Mouse (Mus musculus): Measurements from ENCODE around the gene Lsm2. TPM values are rescaled to one million over a fixed set of nuclear protein-coding genes. Genes with fewer than 3 reads are reported as not detected.
A peak's percentile ranks its signal among the peaks of the same experiment; 100 is the strongest.

The Lsm2 gene
- total RNA-seq, 2 experiments from 2014 or later, result 24.2 to 25.9 TPM

DNA sequence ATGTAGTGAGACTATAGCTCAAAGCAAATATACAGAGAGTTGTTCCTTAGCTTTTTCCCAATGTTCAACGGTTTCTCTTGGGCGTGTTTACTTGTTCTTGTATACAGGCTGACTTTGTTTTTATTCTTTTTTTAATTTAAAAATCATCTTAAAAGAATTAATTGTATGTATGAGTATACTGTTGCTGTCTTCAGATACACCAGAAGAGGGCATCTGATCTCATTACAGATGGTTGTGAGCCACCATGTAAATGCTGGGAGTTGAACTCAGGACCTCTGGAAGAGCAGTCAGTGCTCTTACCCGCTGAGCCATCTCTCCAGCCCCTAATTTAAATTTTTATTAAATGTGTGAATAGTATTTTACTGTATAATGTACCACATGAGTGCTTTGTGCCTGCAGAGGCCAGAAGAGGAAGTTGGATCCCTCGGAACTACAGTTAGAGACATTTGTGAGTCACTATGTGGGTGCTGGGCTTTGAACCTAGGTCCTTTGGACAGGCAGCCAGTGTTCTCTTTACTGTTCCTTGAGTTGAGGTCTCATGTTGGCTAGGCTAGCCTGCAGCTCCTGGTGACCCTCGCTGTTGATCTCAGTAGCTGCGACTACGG lies 25.8 kb downstream of the Lsm2 start:
- no peak for DNase-seq (ENCODE audit: low spot score in 2 of 2)

DNA sequence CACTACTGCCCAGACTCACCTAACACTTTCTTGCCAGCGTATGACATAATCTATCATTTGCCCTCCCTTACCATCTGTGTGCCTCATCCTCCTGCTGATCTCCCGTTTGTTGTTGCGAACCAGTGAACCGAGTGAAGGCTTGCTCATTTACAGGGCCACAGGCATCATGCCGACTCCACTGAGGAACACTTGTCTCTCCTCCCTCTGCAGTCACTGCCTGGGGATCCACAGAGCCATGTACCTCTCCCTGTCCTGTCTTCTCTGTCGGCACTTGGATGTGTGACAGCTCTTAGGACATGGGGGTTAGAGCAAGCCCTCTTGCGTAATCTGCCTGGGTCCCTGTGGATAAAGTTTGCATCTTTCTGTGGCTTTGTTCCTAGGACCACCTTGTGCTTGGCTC lies 27.9 kb downstream of the Lsm2 start:
- no peak for DNase-seq (ENCODE audit: low spot score in 2 of 2)

DNA sequence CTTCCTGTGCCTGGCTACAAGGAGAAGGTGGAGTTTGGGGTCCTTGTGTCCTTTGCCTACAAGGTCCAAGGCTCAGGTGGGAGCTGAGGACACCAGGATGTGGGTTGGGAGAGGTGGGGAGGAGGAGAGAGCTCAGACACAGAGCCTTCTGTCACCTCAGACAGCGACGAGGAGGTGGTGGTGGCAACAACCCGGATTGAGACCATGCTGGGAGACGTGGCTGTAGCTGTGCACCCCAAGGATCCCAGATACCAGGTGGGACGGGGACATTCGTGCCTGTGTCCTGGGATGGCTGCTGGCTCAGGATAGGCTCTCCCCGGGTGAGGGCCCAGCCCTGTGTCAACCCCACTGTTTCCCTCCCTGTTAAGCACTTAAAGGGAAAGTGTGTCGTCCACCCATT lies 29.8 kb downstream of the Lsm2 start:
- no peak for DNase-seq (ENCODE audit: low spot score in 2 of 2)

DNA sequence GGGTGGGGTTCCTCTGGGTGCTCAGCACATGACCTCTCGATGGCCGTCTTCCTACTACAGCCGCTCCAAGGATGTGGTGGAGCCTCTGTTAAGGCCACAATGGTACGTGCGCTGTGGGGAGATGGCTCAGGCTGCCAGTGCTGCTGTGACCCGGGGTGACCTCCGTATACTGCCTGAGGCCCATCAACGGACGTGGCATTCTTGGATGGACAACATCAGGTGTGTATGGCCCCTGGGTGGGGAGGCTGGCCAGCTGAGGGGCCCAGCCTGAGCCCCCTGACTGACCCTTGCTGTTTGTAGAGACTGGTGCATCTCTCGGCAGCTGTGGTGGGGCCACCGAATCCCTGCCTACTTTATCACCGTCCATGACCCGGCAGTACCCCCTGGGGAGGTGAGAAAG lies 30.8 kb downstream of the Lsm2 start:
- no peak for DNase-seq (ENCODE audit: low spot score in 2 of 2)

DNA sequence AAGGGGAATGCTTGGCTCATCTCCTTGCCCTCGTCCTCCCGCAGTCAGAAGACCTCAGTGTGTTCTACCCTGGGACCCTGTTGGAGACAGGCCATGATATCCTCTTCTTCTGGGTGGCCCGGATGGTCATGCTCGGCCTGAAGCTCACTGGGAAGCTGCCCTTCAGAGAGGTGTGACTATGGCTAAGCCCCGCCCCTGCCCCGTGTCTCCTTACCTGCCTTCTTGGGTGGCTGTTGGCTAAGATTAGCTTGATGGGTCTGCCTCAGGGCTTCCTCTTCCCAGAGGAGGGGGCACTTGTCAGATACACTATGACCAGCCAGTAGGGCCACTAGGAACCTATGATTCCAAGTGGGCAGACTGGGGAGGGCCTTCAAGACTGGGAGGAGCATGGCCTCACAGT lies 31.6 kb downstream of the Lsm2 start:
- DNase-seq (ENCODE audit: low spot score in 2 of 2), result no peak

DNA sequence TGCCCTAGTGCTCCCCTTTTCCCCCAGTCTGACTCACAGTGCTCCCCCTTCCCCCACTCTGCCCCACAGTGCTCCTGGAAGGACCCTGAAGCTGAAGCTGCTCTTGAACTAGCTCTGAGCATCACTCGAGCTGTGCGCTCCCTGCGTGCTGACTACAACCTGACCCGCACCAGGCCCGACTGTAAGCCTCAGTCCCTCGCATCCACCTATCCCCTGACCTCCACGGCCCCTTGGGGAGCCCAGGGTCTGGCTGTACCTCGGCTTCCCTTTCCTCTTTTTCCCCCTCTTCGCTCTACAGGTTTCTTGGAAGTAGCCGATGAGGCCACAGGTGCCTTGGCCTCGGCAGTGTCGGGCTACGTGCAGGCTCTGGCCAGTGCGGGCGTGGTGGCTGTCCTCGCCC lies 33.6 kb downstream of the Lsm2 start:
- DNase-seq (ENCODE audit: low spot score in 2 of 2), result no peak

DNA sequence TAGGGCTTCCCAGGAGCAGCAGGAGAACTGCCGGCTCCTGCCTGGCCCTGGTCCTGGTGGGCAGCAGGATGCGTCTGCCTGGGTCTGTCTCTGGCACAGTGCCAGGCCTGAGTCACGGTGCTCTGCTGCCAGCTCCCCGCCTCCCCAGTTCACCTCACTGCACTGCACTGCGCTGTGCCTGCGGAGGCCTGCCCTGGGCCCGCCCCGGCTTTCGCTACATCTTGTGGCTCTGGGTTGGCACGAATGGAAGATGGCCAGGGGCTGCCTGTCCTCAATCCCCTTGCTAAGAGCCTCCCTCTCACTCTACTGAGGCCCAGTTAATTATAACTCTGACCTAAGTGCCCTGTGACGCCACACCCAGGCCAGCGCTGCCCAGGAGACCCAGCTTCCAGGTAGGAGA lies 34.7 kb downstream of the Lsm2 start, which contains the start of gene Vwa7:
Vwa7 (plus strand) TSS at position 204 of the 400 bp plus-strand sequence.
- DNase-seq (ENCODE audit: low spot score in 2 of 2), result peak; percentile 47 to 54

DNA sequence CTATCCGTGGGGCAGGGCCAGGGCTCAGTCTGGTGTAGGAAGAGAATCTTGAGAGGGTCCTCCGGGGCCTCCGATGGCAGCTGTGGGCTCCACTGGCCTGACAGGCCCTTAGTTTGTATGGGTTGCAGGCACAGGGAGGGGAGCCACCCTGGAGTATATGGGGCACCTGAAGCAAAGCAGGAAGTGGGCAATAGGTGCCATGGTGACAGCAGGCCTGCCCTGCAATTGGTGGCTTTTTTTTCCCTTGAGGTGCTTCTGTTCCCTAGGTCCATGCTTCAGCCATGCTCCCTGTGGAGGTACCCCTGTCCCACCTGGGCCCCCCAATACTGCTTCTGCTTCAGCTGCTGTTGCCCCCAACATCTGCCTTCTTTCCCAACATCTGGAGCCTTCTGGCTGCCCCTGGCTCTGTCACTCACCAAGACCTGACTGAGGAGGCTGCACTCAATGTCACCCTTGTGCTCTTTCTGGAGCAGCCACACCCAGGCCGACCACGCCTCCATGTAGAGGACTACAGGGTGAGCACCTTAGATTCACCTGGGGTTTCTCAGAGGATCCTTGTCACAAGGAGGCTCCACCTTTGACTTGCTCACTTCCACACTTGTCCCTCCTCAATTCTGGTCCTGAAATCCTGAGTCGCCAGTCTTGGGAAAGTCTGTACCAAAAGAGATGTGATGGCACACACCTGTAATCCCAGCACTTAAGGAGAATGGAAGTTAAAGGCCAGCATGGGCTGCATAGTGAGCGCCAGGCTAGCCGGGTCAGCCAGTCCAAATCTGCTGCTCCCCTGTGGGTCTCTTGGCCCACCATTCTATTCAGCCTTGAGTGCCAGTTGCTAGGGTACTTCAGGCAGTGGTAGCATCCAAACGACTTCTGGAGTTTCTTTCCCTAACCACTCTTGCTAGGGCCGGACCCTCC lies 35.4 kb downstream of the Lsm2 start:
- DNase-seq (ENCODE audit: low spot score in 2 of 2), result no peak

DNA sequence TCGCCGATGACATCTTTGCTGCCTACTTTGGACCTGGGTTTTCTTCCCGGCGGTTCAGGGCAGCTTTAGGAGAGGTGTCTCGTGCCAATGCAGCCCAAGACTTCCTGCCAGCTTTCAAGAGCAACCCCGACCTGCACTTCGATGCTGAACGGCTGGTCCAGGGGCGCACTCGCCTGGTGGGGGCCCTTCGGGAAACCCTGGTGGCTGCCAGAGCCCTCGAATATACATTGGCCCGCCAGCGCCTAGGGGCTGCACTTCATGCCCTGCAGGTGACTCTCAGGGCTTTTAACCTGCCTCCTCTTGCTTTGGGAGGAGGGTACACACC lies 36.0 kb downstream of the Lsm2 start:
- no peak for DNase-seq (ENCODE audit: low spot score in 2 of 2)

DNA sequence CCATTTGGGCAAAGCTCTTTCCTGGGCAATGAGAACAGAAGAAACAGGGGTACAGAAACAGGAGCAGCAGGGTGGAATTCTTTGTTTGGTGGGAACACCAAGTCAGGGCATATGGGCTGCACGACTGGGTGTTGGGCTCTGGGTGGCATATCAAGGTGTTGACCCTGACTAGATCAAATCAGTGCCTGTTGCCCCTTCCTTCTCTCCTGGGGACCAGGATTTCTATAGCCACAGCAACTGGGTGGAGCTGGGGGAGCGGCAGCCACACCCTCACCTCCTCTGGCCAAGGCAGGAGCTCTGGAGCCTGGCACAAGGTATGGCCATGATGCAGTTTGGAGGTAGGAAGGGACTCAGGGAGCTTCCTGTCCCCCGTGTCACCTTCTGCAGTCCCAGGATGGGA lies 36.5 kb downstream of the Lsm2 start:
- DNase-seq (ENCODE audit: low spot score in 2 of 2), result no peak

DNA sequence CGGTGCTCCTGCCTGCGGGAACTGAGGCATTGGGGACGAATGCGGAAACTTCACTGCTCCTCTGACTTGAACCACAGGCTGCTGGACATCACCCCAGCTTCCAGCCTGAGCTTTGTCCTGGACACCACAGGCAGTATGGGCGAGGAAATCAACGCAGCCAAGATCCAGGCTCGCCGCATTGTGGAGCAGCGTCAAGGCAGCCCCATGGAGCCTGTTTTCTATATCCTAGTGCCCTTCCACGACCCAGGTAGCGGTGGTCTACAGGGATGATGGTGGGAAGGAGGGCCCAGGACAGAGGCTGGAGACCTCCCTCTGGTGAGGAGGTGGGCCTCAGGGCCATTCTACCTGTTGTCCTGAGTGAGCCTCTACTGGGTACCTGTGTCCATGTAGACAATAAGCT lies 38.2 kb downstream of the Lsm2 start:
- no peak for DNase-seq (ENCODE audit: low spot score in 2 of 2)

DNA sequence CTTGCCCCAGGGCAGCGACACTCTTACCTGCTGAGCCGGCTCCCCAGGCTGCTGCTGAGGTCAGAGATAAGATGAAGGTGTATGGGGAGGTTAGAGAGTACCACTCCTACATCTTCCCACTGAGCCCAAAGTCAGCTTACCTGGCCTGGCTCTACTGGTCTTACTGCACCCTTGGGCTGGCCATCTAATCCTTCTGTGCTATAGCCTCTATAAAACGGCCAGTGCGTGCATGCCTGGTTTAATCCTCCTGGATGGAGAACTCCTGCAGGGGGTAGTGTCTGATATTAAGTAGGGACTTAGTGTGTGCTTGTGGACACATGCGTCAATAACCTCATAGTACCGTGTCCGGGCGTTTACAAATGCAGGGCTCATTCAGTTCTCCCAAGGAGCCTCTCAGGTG lies 38.9 kb downstream of the Lsm2 start:
- DNase-seq (ENCODE audit: low spot score in 2 of 2), result no peak

DNA sequence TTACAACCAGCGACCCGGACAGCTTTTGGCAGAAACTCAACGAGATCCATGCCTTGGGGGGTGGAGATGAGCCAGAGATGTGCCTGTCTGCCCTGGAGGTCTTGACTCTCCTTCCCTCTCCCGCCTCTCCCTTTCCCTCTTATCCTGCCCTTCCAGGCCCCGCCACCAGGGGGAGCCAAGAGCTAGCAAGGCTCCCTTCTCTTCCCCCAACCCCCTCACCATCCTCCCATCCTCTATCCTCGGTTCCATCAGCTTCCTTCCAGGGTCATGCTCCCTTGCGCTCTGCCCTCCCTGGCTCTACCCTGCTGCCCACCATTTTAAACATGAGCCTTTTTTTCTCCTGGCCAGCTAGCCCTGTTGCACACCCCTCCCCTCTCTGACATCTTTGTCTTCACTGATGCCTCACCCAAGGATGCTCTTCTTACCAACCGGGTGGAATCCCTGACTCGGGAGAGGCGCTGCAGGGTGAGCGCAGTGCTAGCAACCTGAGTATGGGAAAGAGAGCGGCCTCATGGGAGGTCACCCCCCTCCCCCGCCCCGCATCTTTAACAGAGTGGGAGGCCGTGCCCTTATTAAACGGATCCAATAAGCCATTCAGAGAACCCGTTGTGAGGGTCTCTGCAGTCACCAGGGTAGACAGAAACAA lies 39.6 kb downstream of the Lsm2 start:
- peak; percentile 91 for DNase-seq (ENCODE audit: low spot score in 2 of 2)

DNA sequence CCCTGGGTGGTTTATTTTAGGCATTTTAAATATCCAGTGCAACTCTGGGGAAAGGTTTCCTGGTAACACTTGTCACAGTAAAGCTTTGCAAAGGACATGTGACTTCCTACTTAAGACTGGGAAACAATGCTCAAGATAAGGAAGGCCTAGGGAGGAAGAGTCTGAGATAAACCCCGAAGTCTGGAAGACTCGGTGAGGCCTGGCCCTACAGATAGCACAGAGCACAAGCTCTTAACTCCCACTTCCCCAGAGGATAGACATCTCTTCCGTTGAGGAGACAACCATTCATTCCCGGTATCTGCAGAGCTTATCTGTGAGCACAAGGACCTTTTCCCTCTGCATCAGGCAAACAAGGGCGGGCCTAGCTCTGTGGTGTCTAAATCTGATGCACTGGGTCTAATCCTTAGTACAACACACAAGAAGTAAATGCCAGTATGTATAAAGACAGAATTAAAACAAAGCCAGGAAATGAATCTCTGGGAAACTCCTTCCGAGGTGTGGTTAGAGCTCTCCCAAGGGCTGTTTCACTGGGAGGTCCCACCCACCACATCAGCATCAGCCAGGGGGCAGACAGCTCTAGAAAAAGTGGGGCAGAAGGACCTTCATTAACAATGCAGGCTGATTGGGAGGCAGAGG lies 40.3 kb downstream of the Lsm2 start:
- no peak for DNase-seq (ENCODE audit: low spot score in 2 of 2)

DNA sequence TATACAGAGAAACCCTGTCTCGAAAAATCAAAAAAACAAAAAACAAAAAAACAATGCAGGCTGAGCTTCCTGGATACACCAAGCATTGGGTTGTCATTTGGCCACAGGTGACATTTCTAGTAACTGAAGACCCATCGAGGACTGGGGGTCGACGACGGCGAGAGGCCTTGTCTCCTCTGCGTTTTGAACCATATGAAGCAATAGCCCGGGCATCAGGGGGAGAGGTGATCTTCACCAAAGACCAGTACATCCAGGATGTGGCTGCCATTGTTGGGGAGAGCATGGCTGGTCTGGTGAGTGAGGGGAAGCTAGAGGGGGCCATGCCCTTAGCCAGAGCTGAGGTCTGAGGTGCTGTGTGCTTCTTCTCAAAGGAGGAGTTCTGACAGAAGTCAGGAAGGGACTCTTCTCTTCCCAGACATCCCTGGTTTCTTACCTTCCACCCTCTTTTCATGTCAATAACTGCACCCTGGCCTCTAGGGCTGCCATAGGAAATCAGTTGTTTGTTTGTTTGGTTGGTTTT lies 40.9 kb downstream of the Lsm2 start:
- no peak for DNase-seq (ENCODE audit: low spot score in 2 of 2)

DNA sequence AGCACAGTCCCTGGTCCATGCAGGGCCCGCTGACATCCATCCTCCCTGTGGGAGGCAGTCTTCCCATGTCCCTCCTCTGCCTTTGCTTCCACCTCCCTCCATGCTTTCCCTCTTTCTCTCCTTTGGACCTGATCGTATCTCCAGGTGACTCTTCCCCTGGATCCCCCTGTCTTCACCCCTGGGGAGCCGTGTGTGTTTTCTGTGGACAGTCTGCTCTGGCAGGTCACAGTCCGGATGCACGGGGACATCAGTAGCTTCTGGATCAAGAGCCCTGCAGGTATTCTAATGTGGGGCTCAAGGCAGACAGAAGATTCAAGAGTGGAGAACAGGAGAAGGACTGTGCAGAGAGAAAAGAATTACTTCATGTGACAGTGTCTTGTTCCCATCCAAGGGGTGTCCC lies 41.6 kb downstream of the Lsm2 start:
- no peak for DNase-seq (ENCODE audit: low spot score in 2 of 2)

DNA sequence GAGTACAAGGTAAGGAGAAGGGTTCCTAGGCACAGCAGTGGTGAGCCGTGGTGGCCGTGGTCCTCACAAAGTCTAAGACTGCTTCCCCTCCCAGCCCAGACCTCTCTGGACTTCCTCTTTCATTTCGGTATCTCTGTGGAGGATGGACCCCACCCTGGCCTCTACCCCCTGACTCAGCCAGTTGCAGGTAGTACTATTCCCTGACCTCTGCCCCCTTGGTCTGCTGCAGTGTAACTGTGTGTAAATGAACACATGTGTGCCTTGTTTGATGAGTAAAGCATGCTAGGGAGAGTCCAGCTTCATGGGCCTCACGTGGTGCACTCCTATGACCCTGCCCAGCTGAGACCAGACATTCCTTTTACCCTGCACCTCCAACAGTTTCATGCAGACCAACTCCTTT lies 42.1 kb downstream of the Lsm2 start:
- no peak for DNase-seq (ENCODE audit: low spot score in 2 of 2)

DNA sequence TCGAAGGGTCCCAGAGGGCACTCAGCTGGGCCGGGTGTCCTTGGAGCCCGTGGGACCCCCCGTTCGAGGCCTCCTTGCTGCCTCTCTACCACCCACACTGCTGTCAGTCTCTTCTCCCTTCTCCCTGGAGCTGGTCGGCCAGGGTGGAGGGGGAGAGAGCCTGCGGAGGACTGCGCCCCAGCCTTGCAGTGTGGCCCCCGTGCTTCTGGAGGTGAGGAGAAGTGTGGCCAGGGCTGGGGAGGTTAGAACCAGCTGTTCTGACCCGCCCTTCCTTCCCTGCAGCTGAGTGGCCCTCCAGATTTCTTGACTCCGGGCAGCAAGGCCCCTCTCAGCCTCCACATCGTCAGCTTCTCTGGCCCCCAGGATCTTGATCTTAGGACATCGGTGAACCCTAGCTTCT lies 42.6 kb downstream of the Lsm2 start:
- no peak for DNase-seq (ENCODE audit: low spot score in 2 of 2)

DNA sequence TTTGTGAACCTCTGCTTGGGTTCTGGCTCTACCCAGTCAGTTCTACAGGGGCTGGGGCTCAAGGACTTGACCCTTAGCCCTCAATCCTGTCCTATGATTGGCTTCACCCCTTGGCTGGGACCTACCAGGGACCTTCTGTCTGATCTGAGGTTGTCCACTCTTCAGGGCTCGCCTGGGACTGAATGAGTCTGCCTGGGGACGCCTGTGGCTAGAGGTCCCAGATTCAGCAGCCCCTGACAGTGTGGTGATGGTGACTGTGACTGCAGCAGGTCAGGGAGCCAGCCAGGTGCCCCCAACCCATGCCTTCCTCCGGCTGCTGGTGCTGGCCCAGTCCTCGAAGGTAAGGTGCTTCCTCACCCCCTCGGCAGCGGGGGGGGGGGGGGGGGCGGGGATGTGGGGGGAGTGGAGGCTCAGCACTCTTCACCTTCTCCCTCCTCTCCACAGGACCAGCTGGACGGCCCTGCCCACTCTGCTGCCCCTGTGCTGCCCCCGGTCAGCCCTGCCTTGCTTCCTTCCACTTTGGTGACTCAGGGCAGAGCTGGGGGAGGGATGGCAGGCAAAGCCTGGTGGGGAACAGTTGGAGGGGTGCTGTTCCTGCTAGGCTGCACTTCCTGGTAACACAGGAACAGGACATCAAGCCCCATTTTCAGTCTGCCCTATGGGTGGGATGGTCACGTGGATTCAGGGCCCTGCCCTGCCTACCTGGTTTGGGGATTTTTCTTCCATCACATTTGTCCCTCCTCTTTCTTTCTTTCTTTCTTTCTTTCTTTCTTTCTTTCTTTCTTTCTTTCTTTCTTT lies 43.2 kb downstream of the Lsm2 start:
- DNase-seq (ENCODE audit: low spot score in 2 of 2), result no peak

DNA sequence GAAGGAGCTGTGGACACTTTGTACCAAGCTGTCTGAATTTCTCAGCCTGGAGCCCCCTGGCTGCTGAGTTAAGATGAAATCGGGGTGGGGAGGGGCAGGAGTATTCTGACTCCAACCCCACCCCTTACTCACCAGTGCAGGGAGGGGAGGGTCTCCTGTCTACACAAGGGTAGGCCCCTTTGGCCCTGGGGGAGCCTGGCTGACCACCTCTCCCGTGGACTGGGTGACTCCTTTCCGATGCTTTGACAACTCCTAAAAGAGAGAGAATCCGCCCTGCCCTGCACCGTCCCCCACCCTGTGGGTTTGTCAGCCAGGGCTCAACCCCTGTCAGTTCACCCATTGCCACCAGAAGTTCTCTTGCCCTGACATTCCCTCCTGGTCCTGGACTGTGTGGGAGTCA lies 44.5 kb downstream of the Lsm2 start:
- DNase-seq (ENCODE audit: low spot score in 2 of 2), result no peak

All from layer of hippocampus, postnatal 10 days (tissue).